Mouse (Mus musculus): ENCODE data around the gene Tbc1d4. TPM values are rescaled to one million over a fixed set of nuclear protein-coding genes. Genes with fewer than 3 reads are reported as not detected.
A peak's percentile ranks its signal among the peaks of the same experiment; 100 is the strongest.

Gene Tbc1d4
- total and polyA plus RNA-seq, 3 experiments: 20.6 to 72.9 (median 71.0) TPM

- dilution Hi-C loops (cut with MboI; ENCODE audit: extremely low pct_ligation_motif_present, extremely low pct_unique_long_range_greater_than_20kb, low sequenced_read_pairs): no loop called here
- in situ Hi-C loops (cut with MboI; ENCODE audit: low pct_ligation_motif_present, low pct_unique_long_range_greater_than_20kb, low sequenced_read_pairs): no loop called here
- peaks cover 10 to 33% of the 10 kb centered on the region in 2 experiments for H3K4me1 ChIP-seq (ENCODE audit: control insufficient read depth in 1 of 2, insufficient read depth in 2 of 2)
- H3K9ac ChIP-seq (ENCODE audit: insufficient read depth, low read depth): no peak overlapping the region
- H3K79me2 ChIP-seq (replicated peaks; ENCODE audit: control insufficient read depth, extremely low read depth, insufficient read depth, poor library complexity, severe bottlenecking): no peaks in the 10 kb centered on the region
- TF ChIP-seq BHLHE40 (IDR thresholded peaks at IDR 0.05; ENCODE audit: low read depth, low read length): no peak
- TF ChIP-seq MAFK (IDR thresholded peaks at IDR 0.05; ENCODE audit: insufficient replicate concordance, low read length): no peak
- no peak for TF ChIP-seq CHD2 (IDR thresholded peaks at IDR 0.05; ENCODE audit: low read length)
- no peak for TF ChIP-seq PAX5 (IDR thresholded peaks at IDR 0.05; ENCODE audit: low read length)
- H3K9me3 ChIP-seq (replicated peaks; ENCODE audit: low read length): no peaks in the 10 kb centered on the region
- no peak overlapping the region for H3K4me2 ChIP-seq (ENCODE audit: insufficient read depth, low read depth, poor library complexity, severe bottlenecking)
- no peak overlapping the region for H3K4me3 ChIP-seq (replicated peaks in 1 of 3; ENCODE audit: low read depth in 2 of 3, low read length in 2 of 3, poor library complexity in 1 of 3)
- no peak for DNase-seq (ENCODE audit: extremely low read depth)
- no peak overlapping the region for H3K27ac ChIP-seq (ENCODE audit: insufficient read depth, low read depth)
- H3K27me3 ChIP-seq (replicated peaks): no peaks in the 10 kb centered on the region
- H3K36me3 ChIP-seq (replicated peaks in 1 of 2; ENCODE audit: control insufficient read depth in 1 of 2, insufficient read depth in 1 of 2, low read length in 1 of 2): peaks cover 0 to 4% of the 10 kb centered on the region in 2 experiments
These were observed 81.5 kb downstream of the Tbc1d4 start for GRCm38 (mm10) chr14:101527420-101527996.

GRCm38 (mm10) chr14:101526478-101526877 is 82.5 kb downstream of the Tbc1d4 start:
- no peak overlapping the region for H3K9ac ChIP-seq (ENCODE audit: insufficient read depth, low read depth)

DNA sequence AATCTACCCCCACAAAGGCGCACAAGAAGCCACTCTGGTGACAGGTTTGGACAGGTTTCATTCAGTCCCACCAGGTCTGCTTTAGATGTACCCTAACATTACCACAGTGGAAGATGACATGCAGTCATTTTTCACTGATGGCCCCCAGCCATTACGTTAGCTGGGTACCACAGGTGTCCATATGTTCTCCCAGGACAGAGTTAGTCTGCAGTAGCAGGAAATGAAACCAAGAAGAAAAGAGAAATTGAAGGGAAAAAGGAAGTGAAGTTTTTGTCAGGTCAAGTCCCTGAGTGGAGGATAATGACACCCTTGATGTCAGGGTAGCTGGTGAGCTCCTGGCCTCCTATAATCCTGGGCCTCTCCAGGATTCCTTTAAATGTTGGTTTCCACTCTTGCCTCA is 89.0 kb downstream of the Tbc1d4 start:
- H3K4me3 ChIP-seq (replicated peaks in 1 of 3; ENCODE audit: low read depth in 2 of 3, low read length in 2 of 3, poor library complexity in 1 of 3): no peak overlapping the region
- H3K9ac ChIP-seq (ENCODE audit: insufficient read depth, low read depth): no peak overlapping the region
- in situ Hi-C loops (cut with MboI; ENCODE audit: low pct_ligation_motif_present, low pct_unique_long_range_greater_than_20kb, low sequenced_read_pairs) (no loop called here), dilution Hi-C loops (cut with MboI; ENCODE audit: extremely low pct_ligation_motif_present, extremely low pct_unique_long_range_greater_than_20kb, low sequenced_read_pairs) (no loop called here)
- no peaks in the 10 kb centered on the region for H3K27me3 ChIP-seq (replicated peaks)
- no peak overlapping the region for H3K27ac ChIP-seq (ENCODE audit: insufficient read depth, low read depth)
- peak overlapping the region; percentile 17; the same call in 1 of the 2 replicates for H3K4me2 ChIP-seq (ENCODE audit: insufficient read depth, low read depth, poor library complexity, severe bottlenecking)
- TF ChIP-seq NELFE (IDR thresholded peaks at IDR 0.05; ENCODE audit: low read depth, low read length) (no peak), RCOR1 (conservative IDR thresholded peaks at IDR 0.05; ENCODE audit: low read depth, low read length) (no peak), ETS1 (conservative IDR thresholded peaks at IDR 0.05; ENCODE audit: low read depth, low read length) (peak; percentile 43), MAX (IDR thresholded peaks at IDR 0.05; ENCODE audit: low read length) (no peak), MEF2A (IDR thresholded peaks at IDR 0.05; ENCODE audit: borderline replicate concordance, low read depth, low read length) (peak; percentile 30; the same call in 1 of the 2 replicates), ZC3H11A (IDR thresholded peaks at IDR 0.05; ENCODE audit: low read depth, low read length) (no peak), CHD2 (IDR thresholded peaks at IDR 0.05; ENCODE audit: low read length) (no peak), POLR2AphosphoS2 (IDR thresholded peaks at IDR 0.05; ENCODE audit: low read depth, low read length) (no peak), EP300 (IDR thresholded peaks at IDR 0.05; ENCODE audit: low read length) (peak; percentile 79), IRF4 (IDR thresholded peaks at IDR 0.05; ENCODE audit: low read depth, low read length) (peak; percentile 66; the same call in 1 of the 2 replicates), USF2 (conservative IDR thresholded peaks at IDR 0.05; ENCODE audit: low read depth, low read length) (no peak), JUN (IDR thresholded peaks at IDR 0.05; ENCODE audit: insufficient read depth, low read depth, low read length) (no peak), BHLHE40 (IDR thresholded peaks at IDR 0.05; ENCODE audit: low read depth, low read length) (0 out of 2 replicates have a peak, but pooled peaks have one; percentile 20), MYC (IDR thresholded peaks at IDR 0.05; ENCODE audit: low read depth, low read length) (0 out of 2 replicates have a peak, but pooled peaks have one; percentile 24), TCF12 (IDR thresholded peaks at IDR 0.05; ENCODE audit: low read depth, low read length) (0 out of 2 replicates have a peak, but pooled peaks have one; percentile 28)
- DNase-seq (ENCODE audit: extremely low read depth): peak; percentile 43
- H3K9me3 ChIP-seq (replicated peaks; ENCODE audit: low read length): no peaks in the 10 kb centered on the region
- H3K79me2 ChIP-seq (replicated peaks; ENCODE audit: control insufficient read depth, extremely low read depth, insufficient read depth, poor library complexity, severe bottlenecking): no peaks in the 10 kb centered on the region
- peaks cover 0 to 6% of the 10 kb centered on the region in 2 experiments for H3K36me3 ChIP-seq (replicated peaks in 1 of 2; ENCODE audit: control insufficient read depth in 1 of 2, insufficient read depth in 1 of 2, low read length in 1 of 2)
- H3K4me1 ChIP-seq (ENCODE audit: control insufficient read depth in 1 of 2, insufficient read depth in 2 of 2): peaks cover 9 to 44% of the 10 kb centered on the region in 2 experiments

More at GRCm38 (mm10) chr14:101526478-101526877, 82.5 kb downstream of the Tbc1d4 start:
- dilution Hi-C loops (cut with MboI; ENCODE audit: extremely low pct_ligation_motif_present, extremely low pct_unique_long_range_greater_than_20kb, low sequenced_read_pairs): no loop called here
- TF ChIP-seq EP300 (IDR thresholded peaks at IDR 0.05; ENCODE audit: low read length) (no peak), CHD2 (IDR thresholded peaks at IDR 0.05; ENCODE audit: low read length) (no peak), RCOR1 (conservative IDR thresholded peaks at IDR 0.05; ENCODE audit: low read depth, low read length) (no peak), MEF2A (IDR thresholded peaks at IDR 0.05; ENCODE audit: borderline replicate concordance, low read depth, low read length) (no peak), TCF12 (IDR thresholded peaks at IDR 0.05; ENCODE audit: low read depth, low read length) (no peak), HCFC1 (IDR thresholded peaks at IDR 0.05; ENCODE audit: low read depth, low read length) (no peak), JUND (conservative IDR thresholded peaks at IDR 0.05; ENCODE audit: low read depth, low read length) (no peak), ZKSCAN1 (IDR thresholded peaks at IDR 0.05; ENCODE audit: borderline replicate concordance, low read depth, low read length) (no peak), KAT2A (IDR thresholded peaks at IDR 0.05; ENCODE audit: insufficient replicate concordance, low read length) (no peak), ETS1 (conservative IDR thresholded peaks at IDR 0.05; ENCODE audit: low read depth, low read length) (no peak), MAX (IDR thresholded peaks at IDR 0.05; ENCODE audit: low read length) (no peak), NELFE (IDR thresholded peaks at IDR 0.05; ENCODE audit: low read depth, low read length) (no peak)
- H3K4me3 ChIP-seq (replicated peaks in 1 of 3; ENCODE audit: low read depth in 2 of 3, low read length in 2 of 3, poor library complexity in 1 of 3): no peak overlapping the region
- H3K4me1 ChIP-seq (ENCODE audit: control insufficient read depth in 1 of 2, insufficient read depth in 2 of 2): peaks cover 10 to 24% of the 10 kb centered on the region in 2 experiments
- no peaks in the 10 kb centered on the region for H3K9me3 ChIP-seq (replicated peaks; ENCODE audit: low read length)
- no peak for DNase-seq (ENCODE audit: extremely low read depth)
- no peaks in the 10 kb centered on the region for H3K27me3 ChIP-seq (replicated peaks)
- H3K4me2 ChIP-seq (ENCODE audit: insufficient read depth, low read depth, poor library complexity, severe bottlenecking): no peak overlapping the region
- in situ Hi-C loops (cut with MboI; ENCODE audit: low pct_ligation_motif_present, low pct_unique_long_range_greater_than_20kb, low sequenced_read_pairs): no loop called here
- H3K27ac ChIP-seq (ENCODE audit: insufficient read depth, low read depth): no peak overlapping the region
- no peaks in the 10 kb centered on the region for H3K79me2 ChIP-seq (replicated peaks; ENCODE audit: control insufficient read depth, extremely low read depth, insufficient read depth, poor library complexity, severe bottlenecking)
- H3K36me3 ChIP-seq (replicated peaks in 1 of 2; ENCODE audit: control insufficient read depth in 1 of 2, insufficient read depth in 1 of 2, low read length in 1 of 2): peaks cover 0 to 5% of the 10 kb centered on the region in 2 experiments

Measured in CH12.LX (cell line).